Mouse (Mus musculus): ENCODE results near the gene Rcn1. TPM values are rescaled to one million over a fixed set of nuclear protein-coding genes. Genes with fewer than 3 reads are reported as not detected.

The Rcn1 gene
- 18.3 TPM for polyA plus RNA-seq (2017; shearing (Covaris generic))

GRCm38 (mm10) chr2:105399085-105399891 is at the start of gene Rcn1:
Gene Rcn1, minus strand, starts transcription at chr2:105399319.

Other genes with a start within 250 kb of the Rcn1 start
- gene Them7, start 175.0 kb downstream of the Rcn1 start, polyA plus RNA-seq (2017; shearing (Covaris generic)): not detected

All from naive thymus-derived CD4-positive, alpha-beta T cell, adult 5 months (primary cell).